Mouse (Mus musculus) megakaryocyte-erythroid progenitor cell, adult 5-6 weeks (primary cell): ENCODE measurements around the gene Arih2. TPM values are rescaled to one million over a fixed set of nuclear protein-coding genes. Genes with fewer than 3 reads are reported as not detected.
A peak's percentile ranks its signal among the peaks of the same experiment; 100 is the strongest.

ENCODE experiments used
- ATAC-seq: replicated peaks from 2 replicates; pipeline ENCODE4 v1.8.0; 2016; ENCODE audit warnings: mild to moderate bottlenecking, inconsistent platforms; ENCODE audit not compliant: severe bottlenecking, poor library complexity, low FRiP score, low TSS enrichment
- total RNA-seq, 2 experiments: library from RNA; stranded (forward) in 1 of 2; stranded (reverse) in 1 of 2; fragments of 200-1000, 215-1000 nt in 1 of 2; fragments of >200 nt in 1 of 2; fragmentation: Nextera tagmentation in 1 of 2; gene quantifications; 2 replicates each; pipeline ENCODE4 v1.2.3; 2014 to 2017

Arih2 gene
- total RNA-seq, 2 experiments from 2014 or later: 38.8 to 61.5 TPM

DNA sequence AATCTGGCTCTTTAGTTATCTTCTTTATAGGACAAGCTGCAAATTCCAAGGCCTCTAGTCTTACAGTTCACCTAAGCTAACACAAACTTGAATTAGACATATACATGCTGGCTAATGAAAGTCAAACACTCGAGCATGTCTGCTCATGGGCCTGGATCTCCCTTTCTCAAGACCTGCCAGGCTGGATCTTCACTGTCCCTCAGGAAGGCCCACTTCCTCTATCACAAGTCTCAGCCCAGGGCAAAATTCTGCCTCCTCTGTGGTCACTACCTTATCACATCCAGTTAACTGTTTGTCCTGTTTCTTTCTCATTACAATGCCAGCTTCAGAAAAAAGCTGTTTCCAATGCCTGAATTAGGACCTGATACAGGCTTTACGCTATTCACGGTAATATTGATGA lies 54.8 kb downstream of the Arih2 start:
- no peak for ATAC-seq

DNA sequence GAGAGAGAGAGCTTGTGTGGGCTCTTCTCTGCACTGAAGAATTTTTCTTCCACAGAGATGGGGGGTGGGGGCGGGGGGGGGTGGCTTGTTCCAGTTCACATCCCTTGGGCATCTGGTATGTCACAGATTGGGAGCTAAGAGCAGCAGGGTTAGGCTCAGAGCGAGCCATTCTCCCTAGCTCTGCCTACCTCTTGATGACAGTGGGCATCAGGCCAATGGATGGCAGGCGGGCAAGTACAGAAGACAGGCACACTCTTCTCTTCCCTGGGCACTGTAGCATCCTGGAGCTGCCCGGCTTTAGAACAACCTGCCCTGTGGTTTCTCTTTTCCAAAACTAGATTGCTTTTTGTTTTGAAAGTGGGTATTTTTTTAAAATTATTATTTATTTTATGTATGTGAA lies 57.7 kb downstream of the Arih2 start:
- no peak for ATAC-seq

GRCm38 (mm10) chr9:108589229-108589628 lies 60.0 kb downstream of the Arih2 start:
- ATAC-seq: 0 out of 2 replicates have a peak, but pooled peaks have one; percentile 8

GRCm38 (mm10) chr9:108587571-108588180 lies 61.5 kb downstream of the Arih2 start:
- no peak for ATAC-seq

GRCm38 (mm10) chr9:108579344-108579690 lies 69.9 kb downstream of the Arih2 start:
- ATAC-seq: no peak

DNA sequence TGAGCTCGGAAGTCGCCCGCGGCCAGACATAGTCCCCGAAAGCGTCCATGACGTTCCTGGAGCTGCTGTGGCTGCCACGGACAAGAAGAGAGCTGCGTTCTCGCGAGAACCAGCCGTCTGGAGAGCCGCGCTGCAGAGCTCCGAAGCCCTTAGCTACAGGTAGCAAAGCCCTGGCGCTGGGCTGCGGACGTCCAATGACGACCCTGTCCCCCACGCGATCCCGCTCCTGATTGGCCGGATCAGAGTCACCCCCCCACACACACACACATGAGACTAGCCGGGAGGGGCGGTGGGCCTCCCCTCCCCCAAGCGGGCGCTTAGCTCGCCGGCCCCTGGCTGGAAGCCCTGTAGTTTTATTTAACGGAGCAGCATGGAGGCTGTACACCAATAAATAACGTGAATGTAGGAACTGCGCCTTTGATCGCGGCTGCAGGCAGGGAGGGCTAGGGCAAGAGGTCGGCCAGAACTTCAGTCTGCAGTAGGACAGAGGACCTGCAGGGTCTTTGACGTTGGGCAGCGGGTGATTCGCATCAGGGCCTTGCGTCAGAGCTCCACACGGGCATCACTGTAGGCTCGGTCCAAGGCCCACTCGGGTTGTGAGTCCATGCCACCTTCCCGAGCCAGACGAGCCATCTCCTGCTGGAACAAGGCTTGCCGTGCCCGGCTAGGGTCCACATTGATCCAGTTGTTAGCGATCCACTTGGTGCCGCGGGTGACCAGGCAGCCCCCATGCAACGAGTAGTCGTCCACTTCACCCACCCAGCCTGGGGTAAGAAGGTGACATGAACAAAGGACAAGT lies 70.4 kb downstream of the Arih2 start, which contains the start of gene Wdr6:
Wdr6 (minus strand) TSS at position 195 of the 799 bp plus-strand sequence.
- ATAC-seq: peak; percentile 89

GRCm38 (mm10) chr9:108577934-108578544 lies 71.1 kb downstream of the Arih2 start:
- no peak for ATAC-seq

DNA sequence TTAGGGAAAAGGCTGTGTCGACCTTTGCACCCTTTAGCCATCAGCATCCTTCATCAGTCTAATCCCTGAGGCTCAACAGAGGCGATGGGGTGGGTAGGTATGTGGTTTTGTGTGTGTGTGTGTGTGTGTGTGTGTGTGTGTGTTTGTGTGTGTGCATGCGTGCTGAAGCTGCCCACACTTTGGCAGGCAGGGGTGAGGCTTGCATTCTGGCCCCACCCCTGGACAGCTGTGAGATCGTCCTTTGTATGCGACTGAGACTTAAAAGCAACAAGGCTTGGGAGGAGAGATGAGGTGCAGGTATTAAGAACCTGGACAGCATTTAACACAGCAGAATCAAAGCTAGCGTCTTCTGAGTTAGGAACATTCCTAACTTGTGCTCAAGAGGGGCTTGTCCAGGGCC lies 72.2 kb downstream of the Arih2 start:
- no peak for ATAC-seq

DNA sequence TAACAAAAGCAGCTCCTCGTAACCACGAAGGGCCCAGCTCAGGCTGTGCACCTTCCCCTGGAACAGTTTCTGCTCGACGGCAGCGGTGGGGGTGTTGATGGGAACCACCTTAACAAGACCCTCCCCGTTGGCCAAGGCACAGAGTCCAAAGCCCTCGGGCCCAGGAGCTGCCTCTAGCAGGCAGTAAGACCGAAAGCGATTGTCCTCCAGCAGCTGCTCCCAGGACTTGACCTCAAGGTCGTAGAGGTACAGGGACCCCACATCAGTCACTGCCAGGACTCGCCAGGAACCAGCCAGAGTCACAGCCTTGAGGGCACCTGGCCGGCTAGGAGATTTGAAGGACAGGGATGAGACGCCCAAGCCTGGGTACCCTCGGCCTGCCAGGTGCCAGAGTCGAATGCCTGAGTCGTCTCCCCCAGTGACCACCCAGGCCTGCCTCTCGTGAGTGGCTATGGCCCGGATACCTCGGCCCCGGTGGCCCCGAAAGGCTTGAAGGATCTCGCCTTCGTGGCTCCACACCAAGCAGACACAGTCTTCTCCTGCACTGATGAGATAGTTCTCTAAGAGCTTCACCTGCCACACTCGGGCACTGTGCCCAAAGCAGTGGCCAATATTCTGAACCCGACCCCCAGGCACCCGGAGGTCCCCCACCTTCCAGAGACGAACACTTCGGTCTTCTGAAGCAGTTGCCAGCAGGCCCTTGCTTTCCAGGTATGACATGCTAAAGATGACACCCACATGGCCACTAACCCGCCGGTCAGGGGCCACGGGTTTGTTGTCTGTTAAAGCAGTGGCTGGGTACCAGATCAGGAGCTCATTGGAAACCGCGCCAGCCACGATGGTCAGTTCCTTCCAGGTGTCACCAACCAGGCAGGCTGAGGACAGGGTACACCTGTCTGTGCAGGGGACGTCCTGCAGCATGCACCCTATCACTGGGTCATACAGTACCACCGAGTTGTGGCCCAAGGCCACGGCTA lies 73.6 kb downstream of the Arih2 start:
- ATAC-seq: no peak

GRCm38 (mm10) chr9:108574921-108575320 lies 74.3 kb downstream of the Arih2 start:
- no peak for ATAC-seq

GRCm38 (mm10) chr9:108573774-108574690 lies 75.2 kb downstream of the Arih2 start:
- no peak for ATAC-seq

DNA sequence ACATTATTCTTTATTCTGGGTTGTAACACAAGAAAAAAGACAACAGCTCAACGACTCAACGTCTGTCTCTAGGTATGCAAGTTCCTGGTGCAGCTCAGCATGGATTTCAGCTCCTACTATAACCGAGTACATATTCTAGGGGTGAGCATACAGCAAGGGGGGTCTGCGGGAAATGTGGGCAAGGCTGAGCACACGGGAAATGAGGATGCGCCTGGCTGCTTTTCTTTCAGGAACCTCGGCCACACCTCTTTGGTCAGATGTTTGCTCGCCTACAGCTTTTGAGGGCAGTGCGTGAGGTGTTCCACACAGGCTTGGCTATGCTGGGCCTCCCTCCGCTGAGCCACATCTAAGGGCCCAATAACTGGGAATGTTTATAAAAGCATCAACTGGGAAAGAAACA lies 76.9 kb downstream of the Arih2 start:
- ATAC-seq: no peak

DNA sequence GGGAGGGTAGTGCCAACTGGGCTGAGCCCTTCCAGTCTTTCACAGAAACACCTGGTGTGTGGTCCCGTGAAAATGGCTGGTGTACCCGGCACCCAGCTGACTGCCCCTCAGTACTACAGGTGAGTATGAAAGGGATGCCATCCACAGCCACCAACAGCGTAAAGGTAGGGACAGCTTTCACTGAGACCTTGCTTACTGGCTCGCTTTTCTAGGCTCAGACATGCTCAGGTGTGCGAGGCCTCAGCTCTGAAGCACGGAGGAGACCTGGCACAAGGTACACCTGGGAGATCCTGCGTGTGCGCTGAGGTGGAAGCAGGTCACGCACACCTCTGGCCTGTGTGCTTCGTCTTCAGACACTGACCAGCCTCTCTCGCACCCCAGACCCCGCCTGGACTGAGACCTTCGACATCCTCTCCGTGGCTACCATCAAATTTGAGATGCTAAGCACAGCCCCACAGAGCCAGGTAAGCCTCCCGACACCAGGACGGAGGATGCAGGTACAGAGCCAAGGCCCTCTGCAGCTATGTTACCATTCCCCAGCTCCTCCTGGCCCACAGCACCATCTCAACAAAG lies 77.7 kb downstream of the Arih2 start:
- no peak for ATAC-seq

GRCm38 (mm10) chr9:108570207-108570896 lies 78.8 kb downstream of the Arih2 start:
- peak; percentile 23; the same call in 1 of the 2 replicates for ATAC-seq

- peak; percentile 48 for ATAC-seq
Observed at GRCm38 (mm10) chr9:108569381-108570206, 79.6 kb downstream of the Arih2 start, which contains the start of gene Dalrd3. TSS of gene Dalrd3 (plus strand) at chr9:108569886.

DNA sequence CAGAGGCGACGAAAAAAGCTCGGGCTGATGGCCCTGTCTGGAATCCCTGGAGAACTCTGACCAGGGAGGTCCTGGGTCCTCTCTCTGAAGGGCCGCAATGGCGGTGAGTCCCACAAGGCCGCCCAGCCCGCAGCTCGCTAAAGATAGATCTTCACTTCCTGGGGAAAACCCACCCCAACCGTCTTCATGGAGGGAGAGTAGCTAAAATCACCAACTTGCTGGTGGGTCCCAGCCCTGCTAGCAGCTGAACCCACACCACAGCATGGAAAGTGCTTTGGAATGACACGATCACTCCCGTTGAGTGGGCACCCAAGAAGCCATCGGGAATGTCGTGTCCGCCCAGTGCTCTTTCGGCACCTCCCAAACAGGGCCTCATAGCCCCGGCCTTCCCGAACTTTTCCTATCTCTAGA lies 80.7 kb downstream of the Arih2 start:
- no peak for ATAC-seq
